Mouse (Mus musculus) midbrain, embryonic 16.5 days (tissue): ENCODE measurements around the gene Mapk1ip1. TPM values are rescaled to one million over a fixed set of nuclear protein-coding genes. Genes with fewer than 3 reads are reported as not detected.

ENCODE experiments used
- ATAC-seq: fragments of 200-750 bp; cut with Nextera tagmentation; 2 replicates; pipeline ENCODE4 v1.8.0; 2017; ENCODE audit warnings: moderate TSS enrichment
- H3K27ac ChIP-seq: fragments of 300-500 bp; sonication (generic); 2 replicates; pipeline ENCODE4 v1.5.1; 2014; ENCODE audit warnings: mild to moderate bottlenecking, low read length, mixed read lengths
- H3K27me3 ChIP-seq: fragments of 300-500 bp; sonication (generic); 2 replicates; pipeline ENCODE4 v1.6.1; 2014; ENCODE audit warnings: low read depth, low read length, mixed read lengths; ENCODE audit not compliant: control insufficient read depth, insufficient read depth
- H3K36me3 ChIP-seq: fragments of 300-500 bp; sonication (generic); 2 replicates; pipeline ENCODE4 v1.6.1; 2014; ENCODE audit warnings: mild to moderate bottlenecking, low read length, moderate library complexity, mixed read lengths; ENCODE audit not compliant: control insufficient read depth, insufficient read depth
- H3K4me1 ChIP-seq: fragments of 300-500 bp; sonication (generic); 2 replicates; pipeline ENCODE4 v1.6.1; 2014; ENCODE audit warnings: mild to moderate bottlenecking, low read length, mixed read lengths; ENCODE audit not compliant: control insufficient read depth, insufficient read depth
- H3K4me2 ChIP-seq: fragments of 300-500 bp; sonication (generic); 2 replicates; pipeline ENCODE4 v1.6.1; 2014; ENCODE audit warnings: mild to moderate bottlenecking, low read length, mixed read lengths
- H3K4me3 ChIP-seq: fragments of 300-500 bp; sonication (generic); 2 replicates; pipeline ENCODE4 v1.5.1; 2014; ENCODE audit warnings: low read depth, mild to moderate bottlenecking, low read length, moderate library complexity, mixed read lengths
- H3K9ac ChIP-seq: fragments of 300-500 bp; sonication (generic); 2 replicates; pipeline ENCODE4 v1.6.1; 2014; ENCODE audit warnings: low read depth, low read length, mixed read lengths
- H3K9me3 ChIP-seq: fragments of 300-500 bp; sonication (generic); replicated peaks from 2 replicates; pipeline ENCODE4 v1.6.1; 2014; ENCODE audit warnings: mild to moderate bottlenecking, low read length, mixed read lengths; ENCODE audit not compliant: control insufficient read depth, poor library complexity, severe bottlenecking
- WGBS: fragments of 180-500 bp; shearing (Covaris S2); extraction: QIAGEN DNeasy Blood & Tissue Kit; methylation state at CpG from one replicate; pipeline ENCODE4 v1.1.7; 2014; 5-methylcytosine and 5-hydroxymethylcytosine counted together
- polyA plus RNA-seq: library from polyadenylated mRNA; unstranded; fragments of >200 nt; fragmentation: Nextera tagmentation; extraction: Ambion mirVana; gene quantifications from 2 replicates; pipeline ENCODE4 v1.2.1, GENCODE M21; 2015

The Mapk1ip1 gene
- polyA plus RNA-seq, result 32.7 and 33.6 TPM in 2 replicates

- under 1% methylated on average over 49 of the region's 51 CpGs for WGBS
- Histone ChIP-seq H3K9ac (peak within 1 kb of the TSS; percentile 97), H3K9me3 (no peaks in the 10 kb centered on the region), H3K27me3 (no peaks in the 10 kb centered on the region), H3K27ac (peak within 1 kb of the TSS; percentile 90), H3K4me2 (peak within 1 kb of the TSS; percentile 76), H3K4me3 (peak within 1 kb of the TSS; percentile 93), H3K36me3 (no peaks in the 10 kb centered on the region), H3K4me1 (peaks cover 51% of the 10 kb centered on the region)
- ATAC-seq, result peak; percentile 91
Observed at GRCm38 (mm10) chr7:138845544-138846391, at the start of gene Mapk1ip1, which contains the start of gene Ppp2r2d. Mapk1ip1 (minus strand) TSS chr7:138846273. Ppp2r2d (plus strand) TSS chr7:138846079.

DNA sequence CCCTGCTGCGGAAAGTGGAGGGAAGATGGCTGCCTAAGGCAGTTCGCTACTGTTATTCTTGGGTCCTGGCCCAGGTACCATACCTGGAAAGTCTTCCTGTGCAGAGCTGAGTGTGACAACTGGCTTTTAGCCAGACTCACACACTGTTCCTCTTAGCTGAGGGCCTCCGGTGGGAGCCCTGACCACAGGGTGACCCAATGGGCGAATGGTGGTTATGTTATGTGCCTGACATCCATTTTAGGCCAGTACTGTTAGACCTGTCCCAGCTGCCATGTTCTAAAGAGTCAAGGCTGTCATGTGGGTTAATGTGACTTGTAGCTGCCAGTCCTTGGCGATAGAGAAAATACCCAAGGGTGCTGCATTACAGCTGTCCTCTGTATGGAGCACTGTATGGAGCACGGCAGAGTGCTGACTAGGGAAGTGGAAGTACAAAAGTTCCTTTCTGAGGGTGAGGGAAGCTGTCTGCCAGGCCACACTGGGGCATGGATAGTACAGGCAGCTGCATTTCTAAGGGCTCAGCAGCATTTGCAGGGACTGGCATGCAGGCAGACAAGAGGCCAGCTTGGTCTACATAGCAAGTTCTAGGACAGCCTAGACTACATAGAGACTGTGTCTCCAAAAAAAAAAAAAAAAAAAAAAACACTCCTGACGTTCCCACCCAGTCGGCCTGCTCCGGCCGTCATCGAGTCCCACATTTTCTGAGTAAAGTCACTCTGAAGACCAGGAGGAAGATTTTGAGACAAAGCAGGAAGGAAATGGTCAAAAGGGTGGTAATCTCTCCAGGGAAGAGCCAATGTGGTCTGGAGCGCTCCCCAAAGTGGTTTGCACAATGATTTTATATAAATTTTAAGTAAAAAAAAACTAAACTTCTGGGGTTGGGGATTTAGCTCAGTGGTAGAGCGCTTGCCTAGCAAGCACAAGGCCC, 39.6 kb upstream of the Mapk1ip1 start:
- H3K4me2 ChIP-seq, result no peak overlapping the region
- no peaks in the 10 kb centered on the region for H3K4me1 ChIP-seq
- H3K27ac ChIP-seq, result no peak overlapping the region
- WGBS, result 85% methylated on average over 12 of the region's 13 CpGs
- H3K9ac ChIP-seq, result no peak overlapping the region
- no peak overlapping the region for H3K4me3 ChIP-seq
- H3K27me3 ChIP-seq, result no peaks in the 10 kb centered on the region
- no peaks in the 10 kb centered on the region for H3K9me3 ChIP-seq
- no peaks in the 10 kb centered on the region; the same call in 1 of the 2 replicates for H3K36me3 ChIP-seq
- no peak for ATAC-seq

GRCm38 (mm10) chr7:138883724-138884123, 37.7 kb upstream of the Mapk1ip1 start:
- H3K4me2 ChIP-seq, result no peak overlapping the region
- no peaks in the 10 kb centered on the region for H3K27me3 ChIP-seq
- no peak overlapping the region for H3K4me3 ChIP-seq
- peaks cover 6% of the 10 kb centered on the region for H3K36me3 ChIP-seq
- no peak overlapping the region for H3K27ac ChIP-seq
- WGBS, result 94% methylated on average over 3 of the region's 3 CpGs
- H3K9ac ChIP-seq, result no peak overlapping the region
- no peaks in the 10 kb centered on the region for H3K4me1 ChIP-seq
- no peak for ATAC-seq
- H3K9me3 ChIP-seq, result no peaks in the 10 kb centered on the region

DNA sequence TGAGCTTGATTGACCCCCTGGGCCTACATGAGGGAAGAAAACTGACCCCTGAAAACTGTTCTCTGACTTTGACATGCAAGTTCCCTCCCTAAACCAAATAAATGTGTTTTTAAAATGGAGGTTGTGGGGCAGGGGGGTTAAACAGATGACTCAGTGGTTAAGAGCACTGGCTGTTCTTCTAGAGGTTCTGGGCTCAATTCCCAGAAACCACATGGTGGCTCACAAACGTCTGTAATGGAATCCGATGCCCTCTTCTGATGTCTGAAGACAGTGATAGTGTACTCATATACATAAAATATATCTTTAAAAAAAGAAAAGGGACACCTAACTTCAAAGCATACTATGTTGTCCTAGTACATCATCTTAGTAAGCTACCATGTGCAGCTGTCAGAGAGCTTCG, 29.0 kb upstream of the Mapk1ip1 start:
- Histone ChIP-seq H3K9ac (no peak overlapping the region), H3K4me2 (no peak overlapping the region), H3K27ac (no peak overlapping the region), H3K27me3 (no peaks in the 10 kb centered on the region), H3K4me1 (no peaks in the 10 kb centered on the region), H3K9me3 (no peaks in the 10 kb centered on the region), H3K36me3 (peaks cover 57% of the 10 kb centered on the region), H3K4me3 (no peak overlapping the region)
- 83% methylated on average over 3 of the region's 3 CpGs for WGBS
- ATAC-seq, result no peak

DNA sequence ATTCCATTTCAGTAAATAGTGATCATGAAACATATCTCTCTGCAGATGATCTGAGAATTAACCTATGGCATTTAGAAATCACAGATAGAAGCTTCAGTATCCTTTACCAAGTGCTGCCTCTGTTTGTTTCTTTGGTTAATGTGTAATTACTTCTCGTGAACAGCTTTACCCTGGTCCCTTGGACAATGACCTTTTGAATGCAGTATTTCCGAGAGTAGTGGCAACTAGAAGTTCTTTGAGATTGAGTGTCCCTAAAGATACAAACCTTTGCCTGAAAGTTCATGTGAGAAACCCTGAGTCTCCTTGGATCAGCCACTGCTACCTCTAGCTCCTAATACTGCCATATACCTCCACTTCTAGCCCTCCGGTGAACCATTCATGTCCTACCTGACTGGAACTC, 26.9 kb upstream of the Mapk1ip1 start:
- peaks cover 57% of the 10 kb centered on the region for H3K36me3 ChIP-seq
- no peaks in the 10 kb centered on the region for H3K27me3 ChIP-seq
- no peaks in the 10 kb centered on the region for H3K4me1 ChIP-seq
- no peaks in the 10 kb centered on the region for H3K9me3 ChIP-seq
- ATAC-seq, result no peak
- no peak overlapping the region for H3K27ac ChIP-seq
- no peak overlapping the region for H3K9ac ChIP-seq
- no peak overlapping the region for H3K4me2 ChIP-seq
- H3K4me3 ChIP-seq, result no peak overlapping the region
- 91% methylated on average over 3 of the region's 3 CpGs for WGBS

GRCm38 (mm10) chr7:138868316-138868715, 22.2 kb upstream of the Mapk1ip1 start:
- no peak overlapping the region for H3K4me2 ChIP-seq
- peaks cover 28% of the 10 kb centered on the region for H3K36me3 ChIP-seq
- whole genome bisulfite sequencing, result 87% methylated on average over 4 of the region's 4 CpGs

DNA sequence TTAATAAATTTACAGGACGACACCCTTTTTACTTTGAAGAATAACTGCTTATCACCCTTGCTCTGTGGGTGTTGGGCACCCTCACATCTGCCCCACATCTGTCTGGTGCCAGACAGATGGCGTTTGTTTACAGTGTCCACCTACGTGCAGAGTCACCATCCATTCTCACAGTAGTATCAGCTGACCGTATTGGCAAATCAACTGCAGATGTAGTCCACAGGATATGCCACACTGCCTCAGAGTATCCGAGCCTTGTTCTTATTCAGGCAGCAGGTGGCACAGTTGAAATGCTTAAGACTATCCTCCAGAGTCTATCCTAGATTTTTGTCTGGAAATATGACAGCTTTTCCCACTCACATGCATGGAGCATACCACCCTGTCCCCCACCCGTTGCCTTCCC, 21.2 kb upstream of the Mapk1ip1 start:
- H3K27me3 ChIP-seq, result no peaks in the 10 kb centered on the region
- no peak for ATAC-seq
- no peaks in the 10 kb centered on the region for H3K4me1 ChIP-seq
- H3K4me2 ChIP-seq, result no peak overlapping the region
- H3K4me3 ChIP-seq, result no peak overlapping the region
- no peak overlapping the region for H3K9ac ChIP-seq
- H3K36me3 ChIP-seq, result peaks cover 19% of the 10 kb centered on the region
- WGBS, result 84% methylated on average over 6 of the region's 6 CpGs
- H3K27ac ChIP-seq, result no peak overlapping the region
- no peaks in the 10 kb centered on the region for H3K9me3 ChIP-seq

More at GRCm38 (mm10) chr7:138868316-138868715, 22.2 kb upstream of the Mapk1ip1 start:
- no peaks in the 10 kb centered on the region for H3K9me3 ChIP-seq
- no peak overlapping the region for H3K27ac ChIP-seq
- no peaks in the 10 kb centered on the region for H3K4me1 ChIP-seq
- ATAC-seq, result no peak
- H3K9ac ChIP-seq, result no peak overlapping the region
- no peak overlapping the region for H3K4me3 ChIP-seq
- no peaks in the 10 kb centered on the region for H3K27me3 ChIP-seq

DNA sequence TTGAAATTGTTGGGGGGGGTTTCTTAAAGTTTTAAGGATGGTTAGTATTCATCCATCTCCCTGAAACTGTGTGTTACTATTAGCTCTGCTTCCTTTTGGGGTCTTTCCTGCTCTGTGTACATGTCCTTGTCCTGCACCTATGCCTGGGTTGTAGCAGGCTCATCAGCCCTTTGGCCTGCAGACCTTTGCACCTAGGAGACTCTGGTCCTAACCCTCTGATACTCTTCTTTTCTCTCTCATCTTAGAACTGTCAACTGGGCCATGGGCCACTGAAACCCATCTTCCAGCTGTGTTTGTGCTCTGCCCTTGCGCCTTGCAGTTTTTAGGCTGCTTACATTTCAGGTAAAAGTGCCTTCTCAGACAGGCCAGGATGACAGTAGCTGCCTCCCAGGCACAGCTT, 18.7 kb upstream of the Mapk1ip1 start:
- H3K36me3 ChIP-seq, result peaks cover 9% of the 10 kb centered on the region; the same call in 1 of the 2 replicates
- no peak overlapping the region for H3K9ac ChIP-seq
- no peak overlapping the region for H3K4me2 ChIP-seq
- no peaks in the 10 kb centered on the region for H3K4me1 ChIP-seq
- no peak overlapping the region for H3K4me3 ChIP-seq
- no peaks in the 10 kb centered on the region for H3K27me3 ChIP-seq
- no peak overlapping the region for H3K27ac ChIP-seq
- no peaks in the 10 kb centered on the region for H3K9me3 ChIP-seq
- WGBS, result 100% methylated on average over 1 of the region's 1 CpGs
- ATAC-seq, result no peak
